Mouse (Mus musculus): Measurements from ENCODE around the gene Mat1a. TPM values are rescaled to one million over a fixed set of nuclear protein-coding genes. Genes with fewer than 3 reads are reported as not detected.
A peak's percentile ranks its signal among the peaks of the same experiment; 100 is the strongest.

The Mat1a gene
- polyA plus RNA-seq, 1 experiment from 2014 or later: not detected

- H3K36me3 ChIP-seq (replicated peaks; ENCODE audit: control insufficient read depth, insufficient read depth, low read depth, low read length): no peaks in the 10 kb centered on the region
- H3K4me3 ChIP-seq (ENCODE audit: low read depth, low read length): no peak overlapping the region
- no peaks in the 10 kb centered on the region for H3K4me1 ChIP-seq (ENCODE audit: control insufficient read depth, insufficient read depth, low read length)
- no peak for ATAC-seq (replicated peaks; ENCODE audit: insufficient number of reproducible peaks, low FRiP score, low TSS enrichment, low read depth)
- H3K27ac ChIP-seq (replicated peaks; ENCODE audit: low read depth, low read length): no peak overlapping the region
- DNase-seq (ENCODE audit: low spot score): no peak
- no peak overlapping the region for H3K4me2 ChIP-seq (ENCODE audit: low read depth, low read length)
- 66% methylated on average over 6 of the region's 6 CpGs for WGBS
- no peaks in the 10 kb centered on the region for H3K27me3 ChIP-seq (ENCODE audit: control insufficient read depth, insufficient read depth, low read length)
- no peak overlapping the region for H3K9ac ChIP-seq (replicated peaks; ENCODE audit: low read length)
- H3K9me3 ChIP-seq (replicated peaks; ENCODE audit: control insufficient read depth, low read length): no peaks in the 10 kb centered on the region
Observed at GRCm38 (mm10) chr14:41146035-41146434, 41.2 kb downstream of the Mat1a start.

- H3K4me1 ChIP-seq (ENCODE audit: control insufficient read depth, insufficient read depth, low read length): no peaks in the 10 kb centered on the region
- DNase-seq (ENCODE audit: low spot score) (no peak), ATAC-seq (replicated peaks; ENCODE audit: insufficient number of reproducible peaks, low FRiP score, low TSS enrichment, low read depth) (no peak)
- H3K9ac ChIP-seq (replicated peaks; ENCODE audit: low read length): no peak overlapping the region
- H3K4me2 ChIP-seq (ENCODE audit: low read depth, low read length): no peak overlapping the region
- no peaks in the 10 kb centered on the region for H3K9me3 ChIP-seq (replicated peaks; ENCODE audit: control insufficient read depth, low read length)
- WGBS: 77% methylated on average over 3 of the region's 3 CpGs
- H3K36me3 ChIP-seq (replicated peaks; ENCODE audit: control insufficient read depth, insufficient read depth, low read depth, low read length): no peaks in the 10 kb centered on the region
- no peak overlapping the region for H3K4me3 ChIP-seq (ENCODE audit: low read depth, low read length)
- no peaks in the 10 kb centered on the region for H3K27me3 ChIP-seq (ENCODE audit: control insufficient read depth, insufficient read depth, low read length)
- H3K27ac ChIP-seq (replicated peaks; ENCODE audit: low read depth, low read length): no peak overlapping the region
Observed at GRCm38 (mm10) chr14:41146922-41147321, 42.1 kb downstream of the Mat1a start.

- Histone ChIP-seq H3K9ac (replicated peaks; ENCODE audit: low read length) (no peak overlapping the region), H3K4me1 (ENCODE audit: control insufficient read depth, insufficient read depth, low read length) (no peaks in the 10 kb centered on the region), H3K4me2 (ENCODE audit: low read depth, low read length) (no peak overlapping the region), H3K27ac (replicated peaks; ENCODE audit: low read depth, low read length) (no peak overlapping the region), H3K27me3 (ENCODE audit: control insufficient read depth, insufficient read depth, low read length) (no peaks in the 10 kb centered on the region), H3K36me3 (replicated peaks; ENCODE audit: control insufficient read depth, insufficient read depth, low read depth, low read length) (no peaks in the 10 kb centered on the region), H3K4me3 (ENCODE audit: low read depth, low read length) (no peak overlapping the region), H3K9me3 (replicated peaks; ENCODE audit: control insufficient read depth, low read length) (no peaks in the 10 kb centered on the region)
- no peak for ATAC-seq (replicated peaks; ENCODE audit: insufficient number of reproducible peaks, low FRiP score, low TSS enrichment, low read depth)
- 85% methylated on average over 2 of the region's 2 CpGs for WGBS
- DNase-seq (ENCODE audit: low spot score): no peak
Observed at GRCm38 (mm10) chr14:41147356-41147755, 42.5 kb downstream of the Mat1a start.

- WGBS: 81% methylated on average over 7 of the region's 7 CpGs
- Histone ChIP-seq H3K4me1 (ENCODE audit: control insufficient read depth, insufficient read depth, low read length) (no peaks in the 10 kb centered on the region), H3K9me3 (replicated peaks; ENCODE audit: control insufficient read depth, low read length) (no peaks in the 10 kb centered on the region), H3K36me3 (replicated peaks; ENCODE audit: control insufficient read depth, insufficient read depth, low read depth, low read length) (no peaks in the 10 kb centered on the region), H3K27ac (replicated peaks; ENCODE audit: low read depth, low read length) (no peak within 1 kb of the TSS), H3K9ac (replicated peaks; ENCODE audit: low read length) (no peak within 1 kb of the TSS), H3K4me2 (ENCODE audit: low read depth, low read length) (no peak within 1 kb of the TSS), H3K4me3 (ENCODE audit: low read depth, low read length) (no peak within 1 kb of the TSS), H3K27me3 (ENCODE audit: control insufficient read depth, insufficient read depth, low read length) (no peaks in the 10 kb centered on the region)
- ATAC-seq (replicated peaks; ENCODE audit: insufficient number of reproducible peaks, low FRiP score, low TSS enrichment, low read depth) (no peak), DNase-seq (ENCODE audit: low spot score) (no peak)
Observed at GRCm38 (mm10) chr14:41151220-41151898, 46.5 kb downstream of the Mat1a start, which contains the start of gene Mbl1. Gene Mbl1 (plus strand): TSS chr14:41151458.

- H3K27me3 ChIP-seq (ENCODE audit: control insufficient read depth, insufficient read depth, low read length): no peaks in the 10 kb centered on the region
- no peaks in the 10 kb centered on the region for H3K36me3 ChIP-seq (replicated peaks; ENCODE audit: control insufficient read depth, insufficient read depth, low read depth, low read length)
- no peak for ATAC-seq (replicated peaks; ENCODE audit: insufficient number of reproducible peaks, low FRiP score, low TSS enrichment, low read depth)
- no peaks in the 10 kb centered on the region for H3K4me1 ChIP-seq (ENCODE audit: control insufficient read depth, insufficient read depth, low read length)
- WGBS: 79% methylated on average over 4 of the region's 4 CpGs
- H3K9ac ChIP-seq (replicated peaks; ENCODE audit: low read length): no peak overlapping the region
- no peak overlapping the region for H3K27ac ChIP-seq (replicated peaks; ENCODE audit: low read depth, low read length)
- H3K4me3 ChIP-seq (ENCODE audit: low read depth, low read length): no peak overlapping the region
- H3K9me3 ChIP-seq (replicated peaks; ENCODE audit: control insufficient read depth, low read length): no peaks in the 10 kb centered on the region
- no peak for DNase-seq (ENCODE audit: low spot score)
- no peak overlapping the region for H3K4me2 ChIP-seq (ENCODE audit: low read depth, low read length)
Observed at GRCm38 (mm10) chr14:41160076-41160475, 55.2 kb downstream of the Mat1a start.

GRCm38 (mm10) chr14:41160743-41161142, 55.9 kb downstream of the Mat1a start:
- no peak overlapping the region for H3K9ac ChIP-seq (replicated peaks; ENCODE audit: low read length)
- no peak overlapping the region for H3K27ac ChIP-seq (replicated peaks; ENCODE audit: low read depth, low read length)
- no peak overlapping the region for H3K4me2 ChIP-seq (ENCODE audit: low read depth, low read length)
- ATAC-seq (replicated peaks; ENCODE audit: insufficient number of reproducible peaks, low FRiP score, low TSS enrichment, low read depth) (no peak), DNase-seq (ENCODE audit: low spot score) (peak; percentile 3)
- no peaks in the 10 kb centered on the region for H3K9me3 ChIP-seq (replicated peaks; ENCODE audit: control insufficient read depth, low read length)
- no peaks in the 10 kb centered on the region for H3K27me3 ChIP-seq (ENCODE audit: control insufficient read depth, insufficient read depth, low read length)
- no peak overlapping the region for H3K4me3 ChIP-seq (ENCODE audit: low read depth, low read length)
- no peaks in the 10 kb centered on the region for H3K36me3 ChIP-seq (replicated peaks; ENCODE audit: control insufficient read depth, insufficient read depth, low read depth, low read length)
- H3K4me1 ChIP-seq (ENCODE audit: control insufficient read depth, insufficient read depth, low read length): no peaks in the 10 kb centered on the region
- WGBS: 6% methylated on average over 1 of the region's 1 CpGs

GRCm38 (mm10) chr14:41162663-41163062, 57.8 kb downstream of the Mat1a start:
- H3K9me3 ChIP-seq (replicated peaks; ENCODE audit: control insufficient read depth, low read length): no peaks in the 10 kb centered on the region
- ATAC-seq (replicated peaks; ENCODE audit: insufficient number of reproducible peaks, low FRiP score, low TSS enrichment, low read depth) (no peak), DNase-seq (ENCODE audit: low spot score) (peak; percentile 55)
- H3K4me2 ChIP-seq (ENCODE audit: low read depth, low read length): no peak overlapping the region
- no peaks in the 10 kb centered on the region for H3K36me3 ChIP-seq (replicated peaks; ENCODE audit: control insufficient read depth, insufficient read depth, low read depth, low read length)
- H3K27me3 ChIP-seq (ENCODE audit: control insufficient read depth, insufficient read depth, low read length): no peaks in the 10 kb centered on the region
- H3K4me3 ChIP-seq (ENCODE audit: low read depth, low read length): no peak overlapping the region
- H3K4me1 ChIP-seq (ENCODE audit: control insufficient read depth, insufficient read depth, low read length): no peaks in the 10 kb centered on the region
- no peak overlapping the region for H3K9ac ChIP-seq (replicated peaks; ENCODE audit: low read length)
- no peak overlapping the region for H3K27ac ChIP-seq (replicated peaks; ENCODE audit: low read depth, low read length)
- 17% methylated on average over 2 of the region's 2 CpGs for WGBS

GRCm38 (mm10) chr14:41167278-41167677, 62.4 kb downstream of the Mat1a start:
- DNase-seq (ENCODE audit: low spot score) (no peak), ATAC-seq (replicated peaks; ENCODE audit: insufficient number of reproducible peaks, low FRiP score, low TSS enrichment, low read depth) (no peak)
- H3K9me3 ChIP-seq (replicated peaks; ENCODE audit: control insufficient read depth, low read length): no peaks in the 10 kb centered on the region
- no peak overlapping the region for H3K27ac ChIP-seq (replicated peaks; ENCODE audit: low read depth, low read length)
- no peak overlapping the region for H3K4me2 ChIP-seq (ENCODE audit: low read depth, low read length)
- H3K36me3 ChIP-seq (replicated peaks; ENCODE audit: control insufficient read depth, insufficient read depth, low read depth, low read length): no peaks in the 10 kb centered on the region
- H3K4me3 ChIP-seq (ENCODE audit: low read depth, low read length): no peak overlapping the region
- no peaks in the 10 kb centered on the region for H3K4me1 ChIP-seq (ENCODE audit: control insufficient read depth, insufficient read depth, low read length)
- no peaks in the 10 kb centered on the region for H3K27me3 ChIP-seq (ENCODE audit: control insufficient read depth, insufficient read depth, low read length)
- WGBS: 60% methylated on average over 5 of the region's 5 CpGs
- no peak overlapping the region for H3K9ac ChIP-seq (replicated peaks; ENCODE audit: low read length)

Measured in embryonic facial prominence, embryonic 11.5 days (tissue).